Mouse (Mus musculus) embryonic facial prominence, embryonic 11.5 days (tissue): ENCODE measurements around the gene Vmn2r88. TPM values are rescaled to one million over a fixed set of nuclear protein-coding genes. Genes with fewer than 3 reads are reported as not detected.

Experiments used
- ATAC-seq: fragments of 200-750 bp; cut with Nextera tagmentation; replicated peaks from 2 replicates; pipeline ENCODE4 v1.8.0; 2017; ENCODE audit warnings: low read depth; ENCODE audit not compliant: insufficient number of reproducible peaks, low FRiP score, low TSS enrichment
- DNase-seq: peaks from one replicate; pipeline ENCODE4 v3.0.0-alpha.2; 2015; ENCODE audit warnings: low spot score
- H3K27ac ChIP-seq: fragments of 300-500 bp; sonication (generic); replicated peaks from 2 replicates; pipeline ENCODE4 v1.5.1; 2014; ENCODE audit warnings: mild to moderate bottlenecking, low read depth, low read length, control low read depth
- H3K27me3 ChIP-seq: fragments of 300-500 bp; sonication (generic); 2 replicates; pipeline ENCODE4 v1.6.1; 2014; ENCODE audit warnings: mild to moderate bottlenecking, low read length, moderate library complexity, mixed read lengths; ENCODE audit not compliant: control insufficient read depth, insufficient read depth
- H3K36me3 ChIP-seq: fragments of 300-500 bp; sonication (generic); replicated peaks from 2 replicates; pipeline ENCODE4 v1.6.1; 2014; ENCODE audit warnings: low read depth, mild to moderate bottlenecking, low read length, moderate library complexity, mixed read lengths; ENCODE audit not compliant: control insufficient read depth, insufficient read depth
- H3K4me1 ChIP-seq: fragments of 300-500 bp; sonication (generic); 2 replicates; pipeline ENCODE4 v1.6.1; 2014; ENCODE audit warnings: low read length, mixed read lengths; ENCODE audit not compliant: control insufficient read depth, insufficient read depth
- H3K4me2 ChIP-seq: fragments of 300-500 bp; sonication (generic); 2 replicates; pipeline ENCODE4 v1.6.1; 2014; ENCODE audit warnings: low read depth, mild to moderate bottlenecking, control low read depth, low read length, moderate library complexity
- H3K4me3 ChIP-seq: fragments of 300-500 bp; sonication (generic); 2 replicates; pipeline ENCODE4 v1.5.1; 2014; ENCODE audit warnings: low read depth, low read length, control low read depth
- H3K9ac ChIP-seq: fragments of 300-500 bp; sonication (generic); replicated peaks from 2 replicates; pipeline ENCODE4 v1.6.1; 2014; ENCODE audit warnings: mild to moderate bottlenecking, control low read depth, low read length
- H3K9me3 ChIP-seq: fragments of 300-500 bp; sonication (generic); replicated peaks from 2 replicates; pipeline ENCODE4 v1.6.1; 2016; ENCODE audit warnings: mild to moderate bottlenecking, low read length, inconsistent platforms, mixed read lengths; ENCODE audit not compliant: control insufficient read depth
- WGBS: fragments of 180-500 bp; shearing (Covaris S2); extraction: QIAGEN DNeasy Blood & Tissue Kit; methylation state at CpG from one replicate; pipeline ENCODE4 v1.1.7; 2014; 5-methylcytosine and 5-hydroxymethylcytosine counted together
- polyA plus RNA-seq: library from polyadenylated mRNA; unstranded; fragments of >200 nt; fragmentation: Nextera tagmentation; extraction: Ambion mirVana; gene quantifications from 2 replicates; pipeline ENCODE4 v1.2.1, GENCODE M21; 2014

The Vmn2r88 gene
- polyA plus RNA-seq = not detected in 2 replicates

- DNase-seq (no peak), ATAC-seq (no peak)
- Histone ChIP-seq H3K27me3 (no peaks in the 10 kb centered on the region), H3K4me3 (no peak within 1 kb of the TSS), H3K36me3 (no peaks in the 10 kb centered on the region), H3K4me1 (no peaks in the 10 kb centered on the region), H3K9me3 (no peaks in the 10 kb centered on the region), H3K4me2 (no peak within 1 kb of the TSS), H3K9ac (no peak within 1 kb of the TSS), H3K27ac (no peak within 1 kb of the TSS)
- WGBS = 85% methylated on average over 1 of the region's 1 CpGs
Measured at GRCm38 (mm10) chr14:51410520-51410919, at the start of gene Vmn2r88. Gene Vmn2r88 (plus strand): TSS chr14:51410820.

- Histone ChIP-seq H3K4me2 (no peak within 1 kb of the TSS), H3K9ac (no peak within 1 kb of the TSS), H3K4me3 (no peak within 1 kb of the TSS), H3K27ac (no peak within 1 kb of the TSS), H3K9me3 (no peaks in the 10 kb centered on the region), H3K27me3 (no peaks in the 10 kb centered on the region; the same call in 1 of the 2 replicates), H3K36me3 (no peaks in the 10 kb centered on the region), H3K4me1 (no peaks in the 10 kb centered on the region)
- no peak for ATAC-seq
- WGBS = 84% methylated on average over 1 of the region's 1 CpGs
- no peak for DNase-seq
Measured at GRCm38 (mm10) chr14:51361456-51361855, 49.2 kb upstream of the Vmn2r88 start, which contains the start of gene Gm7247. Gene Gm7247 (plus strand): TSS chr14:51361756.

DNA sequence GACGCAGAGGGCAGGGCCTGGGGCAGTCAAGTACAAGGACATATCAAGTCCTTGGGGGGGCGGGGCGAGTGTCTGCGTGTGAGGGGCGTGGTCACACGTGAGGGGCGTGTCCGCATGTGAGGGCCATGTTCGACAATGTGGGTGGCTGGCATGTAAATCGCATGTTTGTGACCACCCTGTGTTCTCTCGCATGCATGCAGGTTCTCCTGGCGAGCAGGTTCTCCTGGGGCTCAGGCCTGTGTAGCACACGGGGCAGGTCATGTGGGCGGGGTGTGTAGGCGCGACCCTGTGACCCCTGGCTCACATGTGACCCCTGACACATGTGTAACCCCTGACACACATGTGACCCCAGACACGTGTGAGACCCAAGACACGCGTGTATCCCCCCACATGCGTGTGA is 27.8 kb upstream of the Vmn2r88 start:
- no peak overlapping the region for H3K4me2 ChIP-seq
- no peak overlapping the region for H3K4me3 ChIP-seq
- ATAC-seq (no peak), DNase-seq (no peak)
- no peak overlapping the region for H3K27ac ChIP-seq
- no peaks in the 10 kb centered on the region for H3K27me3 ChIP-seq
- H3K9ac ChIP-seq = no peak overlapping the region
- no peaks in the 10 kb centered on the region for H3K4me1 ChIP-seq
- no peaks in the 10 kb centered on the region for H3K9me3 ChIP-seq
- H3K36me3 ChIP-seq = no peaks in the 10 kb centered on the region
- WGBS = 91% methylated on average over 20 of the region's 20 CpGs

- Histone ChIP-seq H3K27me3 (no peaks in the 10 kb centered on the region), H3K27ac (no peak overlapping the region), H3K4me1 (no peaks in the 10 kb centered on the region), H3K4me3 (no peak overlapping the region), H3K9ac (no peak overlapping the region), H3K4me2 (no peak overlapping the region), H3K36me3 (no peaks in the 10 kb centered on the region), H3K9me3 (no peaks in the 10 kb centered on the region)
- ATAC-seq (peak; percentile 45; the same call in 1 of the 2 replicates), DNase-seq (no peak)
- WGBS = 96% methylated on average over 10 of the region's 10 CpGs
Measured at GRCm38 (mm10) chr14:51384351-51384750, 26.3 kb upstream of the Vmn2r88 start.

DNA sequence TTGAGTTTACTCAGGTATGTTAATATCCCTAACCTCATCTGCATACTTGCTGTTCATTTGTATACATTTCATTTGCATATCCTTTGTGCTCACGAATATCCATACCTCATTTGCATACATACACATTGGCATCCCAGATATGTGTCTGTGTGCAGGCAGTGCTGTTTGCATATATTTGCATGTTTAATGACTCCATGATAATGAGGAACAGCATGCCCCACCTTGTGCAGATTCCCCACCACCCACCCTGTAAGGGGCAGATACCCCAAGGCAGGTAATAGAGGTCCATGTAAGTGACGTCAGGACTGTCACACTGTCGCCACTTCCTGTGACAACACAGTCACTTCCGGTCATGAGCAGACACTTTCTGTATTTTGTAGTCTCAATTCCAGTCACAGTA is 24.9 kb upstream of the Vmn2r88 start:
- Histone ChIP-seq H3K27me3 (no peaks in the 10 kb centered on the region), H3K27ac (no peak overlapping the region)
- WGBS = 90% methylated on average over 4 of the region's 4 CpGs

GRCm38 (mm10) chr14:51387768-51388167 is 22.9 kb upstream of the Vmn2r88 start:
- Histone ChIP-seq H3K4me1 (no peaks in the 10 kb centered on the region), H3K36me3 (no peaks in the 10 kb centered on the region), H3K4me3 (no peak overlapping the region), H3K27ac (no peak overlapping the region), H3K9me3 (no peaks in the 10 kb centered on the region), H3K9ac (no peak overlapping the region), H3K4me2 (no peak overlapping the region), H3K27me3 (no peaks in the 10 kb centered on the region)
- DNase-seq = no peak
- ATAC-seq = no peak
- WGBS = 96% methylated on average over 8 of the region's 8 CpGs

More for the DNA sequence above, 24.9 kb upstream of the Vmn2r88 start:
- no peaks in the 10 kb centered on the region for H3K4me1 ChIP-seq
- H3K4me3 ChIP-seq = no peak overlapping the region
- ATAC-seq = no peak
- peak; percentile 12 for DNase-seq
- H3K9ac ChIP-seq = no peak overlapping the region
- H3K4me2 ChIP-seq = no peak overlapping the region
- H3K36me3 ChIP-seq = no peaks in the 10 kb centered on the region
- no peaks in the 10 kb centered on the region for H3K9me3 ChIP-seq

- no peak overlapping the region for H3K4me2 ChIP-seq
- H3K36me3 ChIP-seq = no peaks in the 10 kb centered on the region
- no peaks in the 10 kb centered on the region for H3K4me1 ChIP-seq
- 90% methylated on average over 9 of the region's 9 CpGs for WGBS
- H3K27ac ChIP-seq = no peak overlapping the region
- ATAC-seq (0 out of 2 replicates have a peak, but pooled peaks have one; percentile 41), DNase-seq (no peak)
- no peaks in the 10 kb centered on the region for H3K27me3 ChIP-seq
- H3K9me3 ChIP-seq = no peaks in the 10 kb centered on the region
- H3K4me3 ChIP-seq = no peak overlapping the region
- no peak overlapping the region for H3K9ac ChIP-seq
Measured at GRCm38 (mm10) chr14:51388222-51388621, 22.4 kb upstream of the Vmn2r88 start.

- Histone ChIP-seq H3K27me3 (no peaks in the 10 kb centered on the region), H3K4me2 (no peak overlapping the region), H3K4me3 (no peak overlapping the region), H3K4me1 (no peaks in the 10 kb centered on the region), H3K9ac (no peak overlapping the region), H3K27ac (no peak overlapping the region), H3K9me3 (no peaks in the 10 kb centered on the region), H3K36me3 (no peaks in the 10 kb centered on the region)
- 74% methylated on average over 2 of the region's 2 CpGs for WGBS
- ATAC-seq = no peak
- DNase-seq = no peak
Measured at GRCm38 (mm10) chr14:51423885-51424284, 13.3 kb downstream of the Vmn2r88 start.
